Mouse (Mus musculus): Measurements from ENCODE around the gene Olfr447.

Gene Olfr447

GRCm38 (mm10) chr6:42908578-42908977 lies at the start of gene Olfr447:
TSS of gene Olfr447 (plus strand) at chr6:42908878.
- no peak for TF ChIP-seq GATA4 (IDR thresholded peaks at IDR 0.05; ENCODE audit: insufficient replicate concordance, low read length)

DNA sequence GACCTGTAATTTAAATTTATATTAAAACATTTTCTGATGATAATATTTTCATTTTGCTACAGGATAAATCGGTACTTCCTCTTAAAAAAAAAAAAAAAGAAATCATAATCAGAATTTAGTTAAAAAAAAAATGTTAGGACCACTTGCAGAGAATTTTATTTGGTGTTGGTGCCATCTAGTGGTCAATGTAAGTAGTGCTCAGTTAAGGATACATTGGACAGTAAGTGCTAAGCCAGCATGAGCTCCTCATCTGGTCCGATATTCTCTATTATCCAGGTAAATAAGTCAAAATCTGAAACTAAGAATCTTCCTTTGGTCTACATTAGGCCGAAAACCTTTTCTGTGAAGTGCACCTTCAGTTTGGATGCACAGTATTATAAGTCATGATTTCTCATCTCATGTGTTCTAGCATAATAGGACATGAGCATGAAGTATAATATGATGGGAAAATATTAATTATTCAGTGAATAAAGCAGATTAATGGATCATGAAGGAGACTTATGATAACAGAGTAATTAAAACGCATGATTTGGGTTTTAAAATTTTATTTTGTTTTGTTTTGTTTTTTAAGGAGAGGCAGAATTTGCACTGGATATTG lies 48.4 kb upstream of the Olfr447 start:
- no peak for TF ChIP-seq GATA4 (IDR thresholded peaks at IDR 0.05; ENCODE audit: insufficient replicate concordance, low read length)

GRCm38 (mm10) chr6:42869695-42870094 lies 39.0 kb upstream of the Olfr447 start:
- TF ChIP-seq GATA4 (IDR thresholded peaks at IDR 0.05; ENCODE audit: insufficient replicate concordance, low read length), result no peak

GRCm38 (mm10) chr6:42876323-42876722 lies 32.4 kb upstream of the Olfr447 start:
- TF ChIP-seq GATA4 (IDR thresholded peaks at IDR 0.05; ENCODE audit: insufficient replicate concordance, low read length), result no peak

DNA sequence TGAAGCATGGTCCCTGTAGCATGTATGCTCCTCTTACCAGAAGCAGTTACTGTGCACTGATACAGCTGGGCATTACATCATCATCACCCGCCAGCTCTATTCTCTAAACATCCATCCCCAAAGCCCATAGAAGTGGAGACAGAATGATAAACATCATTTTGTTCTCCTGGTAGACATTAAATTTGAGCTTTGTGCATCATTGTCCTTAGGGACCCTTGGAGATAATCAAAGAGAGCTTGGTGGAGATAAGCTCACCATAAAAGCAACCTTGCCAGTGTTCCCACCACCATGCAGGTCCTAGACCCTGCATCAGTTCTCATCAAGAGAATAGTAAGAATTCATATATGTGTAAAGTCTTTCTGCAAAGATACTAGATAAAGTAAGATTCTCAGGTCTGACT lies 18.5 kb upstream of the Olfr447 start, which contains the start of gene Olfr448:
Gene Olfr448, plus strand, starts transcription at position 301 of the 400 bp plus-strand sequence.
- no peak for TF ChIP-seq GATA4 (IDR thresholded peaks at IDR 0.05; ENCODE audit: insufficient replicate concordance, low read length)

DNA sequence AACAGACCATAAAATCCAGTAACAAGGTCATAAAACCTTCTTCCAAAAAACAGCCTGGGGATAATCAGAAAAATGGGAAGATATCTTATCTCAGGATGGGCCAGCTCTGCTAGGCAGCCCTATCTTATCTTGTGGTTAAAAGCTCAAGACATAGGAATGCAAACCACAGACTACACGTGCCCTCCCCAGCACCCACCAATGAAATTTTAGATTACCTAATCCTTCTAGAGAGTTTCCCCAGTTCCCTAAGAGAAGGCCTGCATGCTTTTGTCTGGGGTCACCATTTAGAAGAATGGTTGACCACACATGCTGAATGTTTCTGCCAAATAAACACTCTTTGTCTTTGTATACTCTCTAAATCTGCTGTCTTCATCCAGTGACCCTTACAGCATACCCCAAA lies 8.3 kb upstream of the Olfr447 start:
- TF ChIP-seq GATA4 (IDR thresholded peaks at IDR 0.05; ENCODE audit: insufficient replicate concordance, low read length), result no peak

DNA sequence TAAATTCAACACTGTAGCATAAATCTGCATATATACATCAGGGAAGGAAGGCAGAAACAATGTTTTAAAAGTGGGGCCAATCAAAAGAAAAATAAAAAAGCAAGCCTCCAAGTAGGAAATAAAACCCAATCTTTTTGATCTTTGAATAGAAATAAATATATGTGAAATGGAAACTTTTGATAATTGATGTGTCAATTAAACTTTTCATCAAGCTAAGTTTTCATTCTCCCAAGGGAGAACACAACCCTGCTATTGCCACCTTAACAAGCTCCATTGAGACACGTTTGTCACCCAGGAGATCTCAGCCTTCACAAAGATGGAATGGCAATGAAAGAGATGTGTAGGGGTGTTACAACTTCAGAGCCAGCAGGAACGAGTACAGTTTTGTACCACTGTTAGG lies 12.4 kb downstream of the Olfr447 start, which contains the start of gene Olfr446:
Gene Olfr446, plus strand, starts transcription at position 301 of the 400 bp plus-strand sequence.
- no peak for TF ChIP-seq GATA4 (IDR thresholded peaks at IDR 0.05; ENCODE audit: insufficient replicate concordance, low read length)

GRCm38 (mm10) chr6:42948767-42949166 lies 40.1 kb downstream of the Olfr447 start, which contains the start of gene Olfr444:
TSS of gene Olfr444 (plus strand) at chr6:42949067.
- TF ChIP-seq GATA4 (IDR thresholded peaks at IDR 0.05; ENCODE audit: insufficient replicate concordance, low read length), result no peak

All from liver, adult (tissue).